Mouse (Mus musculus) hindbrain, embryonic 10.5 days (tissue): ENCODE measurements around the gene Tspan14. TPM values are rescaled to one million over a fixed set of nuclear protein-coding genes. Genes with fewer than 3 reads are reported as not detected.
A peak's percentile ranks its signal among the peaks of the same experiment; 100 is the strongest.

Source experiments
- DNase-seq: peaks from one replicate; pipeline ENCODE4 v3.0.0-alpha.2; 2017; ENCODE audit warnings: low spot score
- H3K27ac ChIP-seq: fragments of 300-500 bp; sonication (generic); 2 replicates; pipeline ENCODE4 v1.5.1; 2016; ENCODE audit warnings: mild to moderate bottlenecking, moderate library complexity
- H3K27me3 ChIP-seq: fragments of 300-500 bp; sonication (generic); 2 replicates; pipeline ENCODE4 v1.6.1; 2016; ENCODE audit warnings: mild to moderate bottlenecking; ENCODE audit not compliant: poor library complexity, insufficient read depth, severe bottlenecking
- H3K36me3 ChIP-seq: fragments of 300-500 bp; sonication (generic); 2 replicates; pipeline ENCODE4 v1.6.1; 2016; ENCODE audit warnings: mild to moderate bottlenecking, moderate library complexity
- H3K4me1 ChIP-seq: fragments of 300-500 bp; sonication (generic); replicated peaks from 2 replicates; pipeline ENCODE4 v1.6.1; 2016; ENCODE audit warnings: mild to moderate bottlenecking
- H3K4me3 ChIP-seq: fragments of 300-500 bp; sonication (generic); 2 replicates; pipeline ENCODE4 v1.5.1; 2016; ENCODE audit warnings: mild to moderate bottlenecking, moderate library complexity
- H3K9me3 ChIP-seq: fragments of 300-500 bp; sonication (generic); 2 replicates; pipeline ENCODE4 v1.6.1; 2016; ENCODE audit warnings: mild to moderate bottlenecking, moderate library complexity
- WGBS: fragments of 180-500 bp; shearing (Covaris S2); methylation state at CpG from one replicate; pipeline ENCODE4 v1.1.7; 2016; 5-methylcytosine and 5-hydroxymethylcytosine counted together
- polyA plus RNA-seq: library from polyadenylated mRNA; unstranded; fragments of >200 nt; fragmentation: Nextera tagmentation; extraction: Ambion mirVana; gene quantifications from 2 replicates; pipeline ENCODE4 v1.2.1, GENCODE M21; 2016

Gene Tspan14
- polyA plus RNA-seq, 1 experiment from 2014 or later, result 95.5 TPM

DNA sequence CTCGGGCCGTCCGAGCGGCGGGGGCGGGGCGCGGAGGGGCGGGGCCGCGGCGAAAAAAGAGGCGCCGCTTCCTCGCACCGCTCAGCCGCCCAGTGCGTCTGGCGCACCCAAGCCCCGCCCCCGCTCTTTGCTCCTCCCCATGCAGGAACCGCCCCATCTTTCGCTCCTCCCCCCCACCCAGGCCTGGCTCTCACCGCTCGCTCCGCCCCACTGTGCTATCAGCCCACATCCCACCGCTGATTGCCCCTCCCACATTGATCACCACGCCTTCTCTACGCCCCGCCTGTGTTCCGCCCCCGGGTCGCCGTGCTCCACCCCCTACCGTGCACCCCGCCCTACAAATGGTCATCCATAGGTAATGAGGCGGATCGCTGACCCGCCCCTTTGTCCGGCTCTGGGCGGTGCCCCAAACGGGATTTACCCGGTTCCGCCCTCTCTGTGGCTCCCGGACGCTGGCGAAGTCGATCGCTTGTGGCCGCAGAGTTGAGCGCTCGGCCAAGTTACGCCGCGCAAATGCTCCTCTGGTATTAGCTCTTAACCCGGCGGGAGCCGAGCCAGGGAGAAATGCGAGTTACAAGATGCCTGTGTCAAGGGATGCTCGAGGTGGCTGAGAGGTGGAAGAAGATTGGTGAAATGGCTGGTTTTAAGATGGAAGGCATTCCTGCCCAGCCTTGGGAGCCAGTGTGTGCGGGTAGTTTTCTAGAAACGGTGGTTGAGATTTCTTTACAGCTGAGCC lies 423 bp upstream of the Tspan14 start:
- peak overlapping the region; percentile 75 for H3K4me3 ChIP-seq
- WGBS, result under 1% methylated on average over 62 of the region's 62 CpGs
- no peaks in the 10 kb centered on the region for H3K9me3 ChIP-seq
- H3K27ac ChIP-seq, result peak overlapping the region; percentile 97
- H3K36me3 ChIP-seq, result no peaks in the 10 kb centered on the region
- peaks cover 16% of the 10 kb centered on the region for H3K27me3 ChIP-seq
- peak; percentile 99 for DNase-seq
- peaks cover 50% of the 10 kb centered on the region for H3K4me1 ChIP-seq

DNA sequence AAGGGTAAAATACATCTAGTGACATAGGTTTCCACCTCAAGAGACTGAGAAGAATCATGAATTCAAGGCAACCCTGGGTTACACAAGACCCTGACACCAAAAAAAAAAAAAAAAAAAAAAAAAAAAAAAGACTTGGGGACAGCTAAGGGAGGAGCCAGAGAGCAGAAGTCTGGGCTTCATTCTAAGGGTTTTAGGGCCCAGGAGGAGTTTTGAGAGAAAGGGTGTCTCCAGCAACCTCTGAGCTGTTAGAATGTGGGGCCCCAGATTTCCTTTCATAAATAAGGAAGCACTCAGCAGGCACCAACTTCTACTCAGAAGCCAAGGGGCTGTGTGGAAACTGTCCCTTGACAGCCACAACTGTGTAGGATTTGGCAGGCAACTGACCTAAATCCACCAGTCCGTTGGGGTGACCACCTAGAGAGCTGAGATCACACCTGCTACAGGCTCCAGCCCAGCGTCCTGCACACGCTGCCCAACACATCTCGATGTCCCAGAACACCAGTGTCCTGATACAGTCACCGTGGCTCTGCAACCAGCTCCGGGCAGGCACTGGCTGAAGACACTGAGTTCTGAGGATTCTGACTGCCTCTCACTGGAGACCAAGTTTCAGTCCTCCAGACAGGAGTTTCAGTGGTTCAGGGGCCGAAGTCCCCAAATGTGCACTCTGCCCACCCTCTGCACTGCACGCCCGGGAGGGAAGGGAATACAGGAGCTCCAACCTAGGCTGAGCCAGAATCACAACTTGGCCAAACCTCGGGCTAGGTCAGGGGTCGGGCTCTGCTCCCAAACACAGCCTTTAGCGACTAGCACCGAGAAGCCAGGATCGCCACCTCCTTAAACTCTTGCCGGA lies 875 bp downstream of the Tspan14 start:
- WGBS, result under 1% methylated on average over 15 of the region's 15 CpGs
- Histone ChIP-seq H3K36me3 (no peaks in the 10 kb centered on the region), H3K27ac (peak overlapping the region; percentile 97), H3K4me3 (peak overlapping the region; percentile 75), H3K4me1 (peaks cover 54% of the 10 kb centered on the region), H3K9me3 (no peaks in the 10 kb centered on the region), H3K27me3 (peaks cover 16% of the 10 kb centered on the region)
- peak; percentile 57 for DNase-seq

- Histone ChIP-seq H3K4me3 (peak overlapping the region; percentile 75), H3K27ac (peak overlapping the region; percentile 40; the same call in 1 of the 2 replicates), H3K9me3 (no peaks in the 10 kb centered on the region), H3K4me1 (peaks cover 62% of the 10 kb centered on the region), H3K27me3 (peaks cover 16% of the 10 kb centered on the region), H3K36me3 (no peaks in the 10 kb centered on the region)
- DNase-seq, result no peak
Measured at GRCm38 (mm10) chr14:40964881-40965280, 1.7 kb downstream of the Tspan14 start.

DNA sequence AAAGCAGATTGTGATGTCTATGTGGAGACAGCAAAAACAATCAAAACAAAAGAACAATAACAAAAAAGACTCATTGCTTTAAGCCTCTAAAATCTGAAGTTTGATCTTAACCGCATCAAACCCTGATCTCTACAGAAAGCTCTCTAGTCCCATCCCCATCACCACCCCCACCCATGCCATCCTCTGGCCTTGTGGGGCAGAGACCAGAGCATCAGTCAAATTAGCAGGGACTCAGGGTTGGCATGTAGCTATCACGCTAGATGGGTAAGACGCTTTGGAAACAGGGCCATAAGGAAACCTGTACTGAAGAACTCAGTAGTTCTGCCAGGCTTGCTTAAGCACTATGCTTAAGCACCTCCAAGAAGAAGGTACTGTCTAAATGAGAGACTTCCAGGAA lies 2.4 kb downstream of the Tspan14 start:
- Histone ChIP-seq H3K27ac (no peak overlapping the region), H3K9me3 (no peaks in the 10 kb centered on the region), H3K36me3 (no peaks in the 10 kb centered on the region), H3K27me3 (peaks cover 14% of the 10 kb centered on the region), H3K4me3 (no peak overlapping the region), H3K4me1 (peaks cover 68% of the 10 kb centered on the region)
- 97% methylated on average over 3 of the region's 3 CpGs for WGBS
- no peak for DNase-seq

GRCm38 (mm10) chr14:40963501-40964213 lies 3.0 kb downstream of the Tspan14 start:
- Histone ChIP-seq H3K27ac (no peak overlapping the region), H3K4me3 (no peak overlapping the region), H3K36me3 (no peaks in the 10 kb centered on the region), H3K9me3 (no peaks in the 10 kb centered on the region), H3K27me3 (peaks cover 9% of the 10 kb centered on the region), H3K4me1 (peaks cover 74% of the 10 kb centered on the region)
- no peak for DNase-seq
- WGBS, result 78% methylated on average over 3 of the region's 3 CpGs

- H3K36me3 ChIP-seq, result no peaks in the 10 kb centered on the region
- 67% methylated on average over 11 of the region's 11 CpGs for WGBS
- H3K4me1 ChIP-seq, result peaks cover 77% of the 10 kb centered on the region
- no peak overlapping the region; the same call in 1 of the 2 replicates for H3K4me3 ChIP-seq
- no peak for DNase-seq
- no peaks in the 10 kb centered on the region for H3K27me3 ChIP-seq
- H3K27ac ChIP-seq, result peak overlapping the region; percentile 53; the same call in 1 of the 2 replicates
- no peaks in the 10 kb centered on the region for H3K9me3 ChIP-seq
Measured at GRCm38 (mm10) chr14:40962365-40963290, 4.0 kb downstream of the Tspan14 start.

- WGBS, result 81% methylated on average over 4 of the region's 4 CpGs
- Histone ChIP-seq H3K4me3 (no peak overlapping the region), H3K9me3 (no peaks in the 10 kb centered on the region), H3K4me1 (peaks cover 90% of the 10 kb centered on the region), H3K27ac (no peak overlapping the region; the same call in 1 of the 2 replicates), H3K36me3 (no peaks in the 10 kb centered on the region), H3K27me3 (no peaks in the 10 kb centered on the region)
- DNase-seq, result no peak
Measured at GRCm38 (mm10) chr14:40960237-40960636, 6.4 kb downstream of the Tspan14 start.

- 45% methylated on average over 3 of the region's 3 CpGs for WGBS
- Histone ChIP-seq H3K36me3 (no peaks in the 10 kb centered on the region), H3K9me3 (no peaks in the 10 kb centered on the region), H3K4me3 (no peak overlapping the region), H3K27ac (peak overlapping the region; percentile 99), H3K27me3 (no peaks in the 10 kb centered on the region), H3K4me1 (peaks cover 90% of the 10 kb centered on the region)
- no peak for DNase-seq
Measured at GRCm38 (mm10) chr14:40959586-40959985, 7.0 kb downstream of the Tspan14 start.

- Histone ChIP-seq H3K27me3 (no peaks in the 10 kb centered on the region), H3K4me1 (peaks cover 90% of the 10 kb centered on the region), H3K4me3 (0 out of 2 replicates have a peak overlapping the region, but pooled peaks have one; percentile 9), H3K27ac (peak overlapping the region; percentile 99), H3K9me3 (no peaks in the 10 kb centered on the region), H3K36me3 (no peaks in the 10 kb centered on the region)
- WGBS, result 23% methylated on average over 2 of the region's 2 CpGs
- DNase-seq, result no peak
Measured at GRCm38 (mm10) chr14:40958986-40959381, 7.6 kb downstream of the Tspan14 start.

- no peaks in the 10 kb centered on the region for H3K27me3 ChIP-seq
- no peaks in the 10 kb centered on the region for H3K36me3 ChIP-seq
- DNase-seq, result no peak
- H3K4me3 ChIP-seq, result peak overlapping the region; percentile 22; the same call in 1 of the 2 replicates
- peaks cover 90% of the 10 kb centered on the region for H3K4me1 ChIP-seq
- H3K27ac ChIP-seq, result peak overlapping the region; percentile 99
- WGBS, result 24% methylated on average over 4 of the region's 4 CpGs
- H3K9me3 ChIP-seq, result no peaks in the 10 kb centered on the region
Measured at GRCm38 (mm10) chr14:40958083-40958985, 8.3 kb downstream of the Tspan14 start.

- no peaks in the 10 kb centered on the region for H3K27me3 ChIP-seq
- no peak for DNase-seq
Measured at GRCm38 (mm10) chr14:40957607-40958006, 9.0 kb downstream of the Tspan14 start.

More at GRCm38 (mm10) chr14:40957607-40958006, 9.0 kb downstream of the Tspan14 start:
- Histone ChIP-seq H3K4me1 (peaks cover 90% of the 10 kb centered on the region), H3K9me3 (no peaks in the 10 kb centered on the region), H3K27ac (peak overlapping the region; percentile 99), H3K4me3 (peak overlapping the region; percentile 22; the same call in 1 of the 2 replicates), H3K36me3 (no peaks in the 10 kb centered on the region)
- 41% methylated on average over 3 of the region's 3 CpGs for WGBS
